Mouse (Mus musculus): ENCODE measurements around the gene Pigu. TPM values are rescaled to one million over a fixed set of nuclear protein-coding genes. Genes with fewer than 3 reads are reported as not detected.

Pigu gene
- polyA plus RNA-seq (2014; fragmentation: Nextera tagmentation; extraction: Ambion mirVana), result 60.7 and 75.0 TPM in 2 replicates

- ATAC-seq (ENCODE audit: low FRiP score), result peak; percentile 99
- Histone ChIP-seq H3K27me3 (ENCODE audit: control insufficient read depth, insufficient read depth, low read length) (no peaks in the 10 kb centered on the region), H3K9ac (peak within 1 kb of the TSS; percentile 77), H3K36me3 (replicated peaks; ENCODE audit: control insufficient read depth, insufficient read depth) (no peaks in the 10 kb centered on the region), H3K4me2 (replicated peaks) (peak within 1 kb of the TSS; percentile 68), H3K4me3 (replicated peaks; ENCODE audit: low read length) (peak within 1 kb of the TSS; percentile 75), H3K4me1 (replicated peaks; ENCODE audit: control insufficient read depth, insufficient read depth, low read length) (peaks cover 15% of the 10 kb centered on the region), H3K27ac (peak within 1 kb of the TSS; percentile 83), H3K9me3 (ENCODE audit: control insufficient read depth, low read length) (no peaks in the 10 kb centered on the region)
- peak; percentile 98 for DNase-seq (ENCODE audit: low spot score)
- WGBS, result under 1% methylated on average over 38 of the region's 38 CpGs
Measured at GRCm38 (mm10) chr2:155356971-155357591, at the start of gene Pigu. Gene Pigu (minus strand): TSS chr2:155357430.

- H3K4me1 ChIP-seq (replicated peaks; ENCODE audit: control insufficient read depth, insufficient read depth, low read length), result no peaks in the 10 kb centered on the region
- H3K4me3 ChIP-seq (replicated peaks; ENCODE audit: low read length), result no peak overlapping the region
- no peak overlapping the region for H3K4me2 ChIP-seq (replicated peaks)
- H3K36me3 ChIP-seq (replicated peaks; ENCODE audit: control insufficient read depth, insufficient read depth), result peaks cover 80% of the 10 kb centered on the region
- DNase-seq (ENCODE audit: low spot score) (no peak), ATAC-seq (ENCODE audit: low FRiP score) (no peak)
- no peak overlapping the region for H3K9ac ChIP-seq
- 100% methylated on average over 1 of the region's 1 CpGs for WGBS
- H3K27me3 ChIP-seq (ENCODE audit: control insufficient read depth, insufficient read depth, low read length), result no peaks in the 10 kb centered on the region
- H3K27ac ChIP-seq, result no peak overlapping the region
- no peaks in the 10 kb centered on the region for H3K9me3 ChIP-seq (ENCODE audit: control insufficient read depth, low read length)
Measured at GRCm38 (mm10) chr2:155404635-155405034, 47.4 kb upstream of the Pigu start.

- H3K4me3 ChIP-seq (replicated peaks; ENCODE audit: low read length), result no peak overlapping the region
- no peaks in the 10 kb centered on the region for H3K9me3 ChIP-seq (ENCODE audit: control insufficient read depth, low read length)
- no peak for DNase-seq (ENCODE audit: low spot score)
- H3K36me3 ChIP-seq (replicated peaks; ENCODE audit: control insufficient read depth, insufficient read depth), result peaks cover 73% of the 10 kb centered on the region
- H3K4me2 ChIP-seq (replicated peaks), result no peak overlapping the region
- H3K27ac ChIP-seq, result no peak overlapping the region
- H3K27me3 ChIP-seq (ENCODE audit: control insufficient read depth, insufficient read depth, low read length), result no peaks in the 10 kb centered on the region
- no peak for ATAC-seq (ENCODE audit: low FRiP score)
- no peaks in the 10 kb centered on the region for H3K4me1 ChIP-seq (replicated peaks; ENCODE audit: control insufficient read depth, insufficient read depth, low read length)
- WGBS, result 93% methylated on average over 4 of the region's 4 CpGs
- H3K9ac ChIP-seq, result no peak overlapping the region
Measured at GRCm38 (mm10) chr2:155401926-155402325, 44.7 kb upstream of the Pigu start.

- no peaks in the 10 kb centered on the region for H3K4me1 ChIP-seq (replicated peaks; ENCODE audit: control insufficient read depth, insufficient read depth, low read length)
- peaks cover 73% of the 10 kb centered on the region for H3K36me3 ChIP-seq (replicated peaks; ENCODE audit: control insufficient read depth, insufficient read depth)
- no peaks in the 10 kb centered on the region for H3K9me3 ChIP-seq (ENCODE audit: control insufficient read depth, low read length)
- no peak overlapping the region for H3K9ac ChIP-seq
- H3K27ac ChIP-seq, result no peak overlapping the region
- H3K4me2 ChIP-seq (replicated peaks), result no peak overlapping the region
- no peak overlapping the region for H3K4me3 ChIP-seq (replicated peaks; ENCODE audit: low read length)
- no peak for DNase-seq (ENCODE audit: low spot score)
- no peak for ATAC-seq (ENCODE audit: low FRiP score)
- H3K27me3 ChIP-seq (ENCODE audit: control insufficient read depth, insufficient read depth, low read length), result no peaks in the 10 kb centered on the region
Measured at GRCm38 (mm10) chr2:155400276-155400675, 43.0 kb upstream of the Pigu start.

GRCm38 (mm10) chr2:155394586-155394985, 37.4 kb upstream of the Pigu start:
- no peak overlapping the region for H3K4me2 ChIP-seq (replicated peaks)
- 88% methylated on average over 5 of the region's 5 CpGs for WGBS
- no peaks in the 10 kb centered on the region for H3K4me1 ChIP-seq (replicated peaks; ENCODE audit: control insufficient read depth, insufficient read depth, low read length)
- DNase-seq (ENCODE audit: low spot score) (no peak), ATAC-seq (ENCODE audit: low FRiP score) (no peak)
- peaks cover 73% of the 10 kb centered on the region for H3K36me3 ChIP-seq (replicated peaks; ENCODE audit: control insufficient read depth, insufficient read depth)
- no peaks in the 10 kb centered on the region for H3K27me3 ChIP-seq (ENCODE audit: control insufficient read depth, insufficient read depth, low read length)
- no peaks in the 10 kb centered on the region for H3K9me3 ChIP-seq (ENCODE audit: control insufficient read depth, low read length)
- H3K9ac ChIP-seq, result no peak overlapping the region
- no peak overlapping the region for H3K4me3 ChIP-seq (replicated peaks; ENCODE audit: low read length)
- H3K27ac ChIP-seq, result no peak overlapping the region

- DNase-seq (ENCODE audit: low spot score) (no peak), ATAC-seq (ENCODE audit: low FRiP score) (no peak)
- Histone ChIP-seq H3K36me3 (replicated peaks; ENCODE audit: control insufficient read depth, insufficient read depth) (peaks cover 68% of the 10 kb centered on the region), H3K4me1 (replicated peaks; ENCODE audit: control insufficient read depth, insufficient read depth, low read length) (peaks cover 31% of the 10 kb centered on the region), H3K4me2 (replicated peaks) (no peak overlapping the region), H3K4me3 (replicated peaks; ENCODE audit: low read length) (no peak overlapping the region), H3K9me3 (ENCODE audit: control insufficient read depth, low read length) (no peaks in the 10 kb centered on the region), H3K9ac (no peak overlapping the region), H3K27ac (no peak overlapping the region), H3K27me3 (ENCODE audit: control insufficient read depth, insufficient read depth, low read length) (no peaks in the 10 kb centered on the region)
- WGBS, result 97% methylated on average over 2 of the region's 2 CpGs
Measured at GRCm38 (mm10) chr2:155388573-155388972, 31.3 kb upstream of the Pigu start.

GRCm38 (mm10) chr2:155387052-155387451, 29.8 kb upstream of the Pigu start:
- DNase-seq (ENCODE audit: low spot score) (no peak), ATAC-seq (ENCODE audit: low FRiP score) (no peak)
- no peak overlapping the region for H3K4me2 ChIP-seq (replicated peaks)
- H3K27me3 ChIP-seq (ENCODE audit: control insufficient read depth, insufficient read depth, low read length), result no peaks in the 10 kb centered on the region
- H3K4me3 ChIP-seq (replicated peaks; ENCODE audit: low read length), result no peak overlapping the region
- 67% methylated on average over 4 of the region's 4 CpGs for WGBS
- H3K9me3 ChIP-seq (ENCODE audit: control insufficient read depth, low read length), result no peaks in the 10 kb centered on the region
- H3K36me3 ChIP-seq (replicated peaks; ENCODE audit: control insufficient read depth, insufficient read depth), result peaks cover 65% of the 10 kb centered on the region
- H3K4me1 ChIP-seq (replicated peaks; ENCODE audit: control insufficient read depth, insufficient read depth, low read length), result peaks cover 44% of the 10 kb centered on the region
- H3K27ac ChIP-seq, result no peak overlapping the region
- no peak overlapping the region for H3K9ac ChIP-seq

GRCm38 (mm10) chr2:155386534-155386899, 29.3 kb upstream of the Pigu start:
- peak overlapping the region; percentile 28; the same call in 1 of the 2 replicates for H3K4me2 ChIP-seq (replicated peaks)
- H3K27ac ChIP-seq, result no peak overlapping the region
- H3K4me1 ChIP-seq (replicated peaks; ENCODE audit: control insufficient read depth, insufficient read depth, low read length), result peaks cover 44% of the 10 kb centered on the region
- DNase-seq (ENCODE audit: low spot score), result no peak
- WGBS, result 14% methylated on average over 27 of the region's 27 CpGs
- H3K9me3 ChIP-seq (ENCODE audit: control insufficient read depth, low read length), result no peaks in the 10 kb centered on the region
- H3K9ac ChIP-seq, result peak overlapping the region; percentile 50
- peaks cover 64% of the 10 kb centered on the region for H3K36me3 ChIP-seq (replicated peaks; ENCODE audit: control insufficient read depth, insufficient read depth)
- no peaks in the 10 kb centered on the region for H3K27me3 ChIP-seq (ENCODE audit: control insufficient read depth, insufficient read depth, low read length)
- H3K4me3 ChIP-seq (replicated peaks; ENCODE audit: low read length), result no peak overlapping the region
- ATAC-seq (ENCODE audit: low FRiP score), result no peak

- peaks cover 44% of the 10 kb centered on the region for H3K4me1 ChIP-seq (replicated peaks; ENCODE audit: control insufficient read depth, insufficient read depth, low read length)
- H3K4me2 ChIP-seq (replicated peaks), result peak overlapping the region; percentile 28
- no peak for ATAC-seq (ENCODE audit: low FRiP score)
- 41% methylated on average over 18 of the region's 18 CpGs for WGBS
- peak overlapping the region; percentile 50 for H3K9ac ChIP-seq
- H3K4me3 ChIP-seq (replicated peaks; ENCODE audit: low read length), result no peak overlapping the region
- no peaks in the 10 kb centered on the region for H3K27me3 ChIP-seq (ENCODE audit: control insufficient read depth, insufficient read depth, low read length)
- H3K27ac ChIP-seq, result no peak overlapping the region
- no peaks in the 10 kb centered on the region for H3K9me3 ChIP-seq (ENCODE audit: control insufficient read depth, low read length)
- peaks cover 58% of the 10 kb centered on the region for H3K36me3 ChIP-seq (replicated peaks; ENCODE audit: control insufficient read depth, insufficient read depth)
- DNase-seq (ENCODE audit: low spot score), result no peak
Measured at GRCm38 (mm10) chr2:155385731-155386533, 28.7 kb upstream of the Pigu start.

Measured in hindbrain, embryonic 14.5 days (tissue).